Mouse (Mus musculus): Measurements from ENCODE around the gene Zbtb20.
A peak's percentile ranks its signal among the peaks of the same experiment; 100 is the strongest.

Zbtb20 gene

GRCm38 (mm10) chr16:43363316-43363715 lies 487.6 kb downstream of the Zbtb20 start:
- DNase-seq (ENCODE audit: low spot score) = no peak

- no peak for DNase-seq (ENCODE audit: low spot score)
Observed at GRCm38 (mm10) chr16:43363751-43364515, 488.3 kb downstream of the Zbtb20 start.

GRCm38 (mm10) chr16:43364516-43364910 lies 488.8 kb downstream of the Zbtb20 start:
- no peak for DNase-seq (ENCODE audit: low spot score)

GRCm38 (mm10) chr16:43365277-43365676 lies 489.6 kb downstream of the Zbtb20 start:
- DNase-seq (ENCODE audit: low spot score) = no peak

GRCm38 (mm10) chr16:43370496-43371020 lies 494.9 kb downstream of the Zbtb20 start:
- DNase-seq (ENCODE audit: low spot score) = no peak

GRCm38 (mm10) chr16:43376782-43377181 lies 501.1 kb downstream of the Zbtb20 start:
- peak; percentile 57 for DNase-seq (ENCODE audit: low spot score)

GRCm38 (mm10) chr16:43379351-43380325 lies 504.0 kb downstream of the Zbtb20 start:
- DNase-seq (ENCODE audit: low spot score) = no peak

GRCm38 (mm10) chr16:43381183-43381582 lies 505.5 kb downstream of the Zbtb20 start:
- no peak for DNase-seq (ENCODE audit: low spot score)

- no peak for DNase-seq (ENCODE audit: low spot score)
Observed at GRCm38 (mm10) chr16:43383149-43383740, 507.6 kb downstream of the Zbtb20 start.

- no peak for DNase-seq (ENCODE audit: low spot score)
Observed at GRCm38 (mm10) chr16:43384953-43385619, 509.4 kb downstream of the Zbtb20 start.

- no peak for DNase-seq (ENCODE audit: low spot score)
Observed at GRCm38 (mm10) chr16:43385620-43386210, 510.0 kb downstream of the Zbtb20 start.

- no peak for DNase-seq (ENCODE audit: low spot score)
Observed at GRCm38 (mm10) chr16:43386426-43386825, 510.7 kb downstream of the Zbtb20 start.

GRCm38 (mm10) chr16:43388389-43388788 lies 512.7 kb downstream of the Zbtb20 start:
- no peak for DNase-seq (ENCODE audit: low spot score)

GRCm38 (mm10) chr16:43390387-43390786 lies 514.7 kb downstream of the Zbtb20 start:
- DNase-seq (ENCODE audit: low spot score) = no peak

GRCm38 (mm10) chr16:43393382-43393781 lies 517.7 kb downstream of the Zbtb20 start:
- no peak for DNase-seq (ENCODE audit: low spot score)

- DNase-seq (ENCODE audit: low spot score) = no peak
Observed at GRCm38 (mm10) chr16:43394013-43394568, 518.4 kb downstream of the Zbtb20 start.

- no peak for DNase-seq (ENCODE audit: low spot score)
Observed at GRCm38 (mm10) chr16:43394760-43395159, 519.1 kb downstream of the Zbtb20 start.

GRCm38 (mm10) chr16:43396849-43397628 lies 521.4 kb downstream of the Zbtb20 start:
- no peak for DNase-seq (ENCODE audit: low spot score)

- DNase-seq (ENCODE audit: low spot score) = no peak
Observed at GRCm38 (mm10) chr16:43397629-43398323, 522.1 kb downstream of the Zbtb20 start.

Measured in T-cell, adult 2 months (primary cell).